Mouse (Mus musculus) urinary bladder, adult 18-20 months (tissue): ENCODE results near the gene Ssbp4.

Experiments used
- DNase-seq, 2 experiments: peaks; one replicate each; pipeline ENCODE4 v3.0.0; 2022; ENCODE audit warnings: low spot score in 2 of 2, mixed read lengths in 2 of 2

The Ssbp4 gene

DNA sequence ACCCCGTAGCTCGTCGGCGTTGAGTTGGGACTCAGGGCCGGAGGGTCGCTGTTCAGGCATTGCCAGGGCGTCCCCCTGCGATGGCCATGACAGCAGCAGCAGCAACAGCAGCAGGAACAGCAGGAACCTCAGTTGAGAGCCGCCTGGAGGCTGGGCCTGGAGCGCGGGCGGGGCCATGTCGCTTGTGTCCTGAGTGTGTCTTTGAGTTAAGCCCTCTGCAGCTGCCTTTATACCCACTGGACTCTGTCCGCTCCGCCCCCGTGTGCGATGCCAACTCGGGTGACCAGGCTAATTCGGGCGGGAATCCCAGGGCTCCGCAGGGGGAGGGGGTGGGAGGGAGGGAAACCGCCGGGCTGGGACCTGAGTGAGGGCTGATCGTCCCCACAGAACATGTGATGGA lies 22.8 kb upstream of the Ssbp4 start:
- no peak for DNase-seq

DNA sequence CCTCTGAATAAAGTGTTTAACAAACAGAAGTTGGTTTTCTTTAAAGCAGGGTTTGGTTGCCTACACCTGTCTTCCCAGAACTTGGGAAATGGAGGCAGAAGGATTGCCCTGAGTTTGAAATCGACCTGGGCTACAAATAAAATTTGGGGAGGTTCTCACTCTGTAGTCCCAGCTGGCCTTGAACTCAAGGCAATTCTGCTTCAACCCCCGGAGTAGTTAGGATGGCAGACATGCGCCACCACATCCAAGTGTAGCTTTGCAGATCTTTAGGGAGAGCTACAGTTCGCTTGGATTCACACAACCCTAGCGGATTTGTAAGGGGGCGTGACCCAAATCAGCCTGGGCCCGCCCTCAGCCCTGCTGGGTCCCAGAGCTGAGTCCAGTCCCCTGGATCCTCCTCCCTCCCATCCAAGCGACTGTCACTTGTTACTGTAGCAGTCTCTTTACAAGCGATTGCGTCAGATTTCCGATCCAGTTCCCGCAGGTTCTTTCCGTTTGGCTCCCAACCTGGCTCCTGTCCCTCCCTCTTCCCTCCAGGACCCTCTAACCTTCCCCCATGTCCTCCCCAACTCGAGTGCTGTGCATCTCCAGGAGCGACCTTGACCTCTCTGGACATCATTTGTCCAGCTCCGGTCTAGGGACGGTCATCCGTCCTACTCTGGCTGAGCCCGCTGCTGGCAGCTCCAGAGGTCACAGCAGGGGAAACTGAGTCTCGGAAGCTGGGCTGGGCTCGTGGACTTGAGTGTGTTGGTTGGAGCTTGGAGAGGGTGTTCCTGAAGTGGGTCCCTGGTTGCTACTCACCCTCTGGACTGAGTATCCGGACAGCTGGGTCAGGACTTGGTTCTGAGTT lies 22.1 kb upstream of the Ssbp4 start:
- DNase-seq, result peak in 1 of 2 experiments; percentile 54

DNA sequence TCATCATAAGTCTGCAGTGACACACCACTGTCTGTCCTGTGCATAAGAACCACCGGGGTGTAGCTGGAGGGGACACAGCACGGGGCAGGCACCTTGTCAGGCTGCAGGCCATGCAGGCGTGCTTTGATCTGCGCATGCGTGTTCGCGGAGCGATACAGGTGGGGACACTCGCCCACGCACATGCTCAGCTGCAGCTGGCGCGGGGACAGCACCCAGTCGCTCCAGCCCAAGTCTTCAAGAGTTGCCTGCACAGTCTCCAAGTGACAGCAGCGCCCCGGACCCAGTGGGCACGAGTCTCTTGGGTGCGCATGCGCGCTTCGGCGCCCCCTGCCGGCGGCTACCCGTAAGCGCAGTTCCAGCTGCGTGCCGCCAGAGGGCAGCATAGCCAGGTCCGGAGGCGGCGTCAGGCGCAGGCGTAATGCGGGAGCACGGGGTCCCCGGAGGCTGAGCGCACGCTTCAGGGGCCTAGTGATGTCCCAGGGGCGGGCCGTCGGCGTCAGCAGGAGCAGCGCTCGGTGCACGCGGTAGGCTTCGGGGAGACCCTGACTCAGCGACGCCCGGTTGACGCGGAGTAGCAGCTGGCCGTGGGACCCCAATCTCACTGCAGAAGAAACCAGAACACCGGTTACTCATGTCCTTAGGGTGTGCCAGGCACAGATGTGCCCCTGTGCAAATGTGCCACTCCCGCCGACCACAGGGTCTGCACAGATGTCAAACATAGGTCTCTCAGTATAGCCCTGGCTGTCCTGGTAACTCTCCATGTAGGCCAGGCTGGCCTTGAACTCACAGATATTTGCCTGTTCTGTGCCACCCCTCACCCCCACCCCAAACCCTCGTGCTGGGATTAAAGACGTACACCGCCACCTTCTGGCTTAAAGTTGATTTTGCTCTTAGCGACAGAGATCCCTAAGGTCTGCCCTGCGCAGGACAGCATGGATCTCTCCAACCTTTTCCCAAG lies 21.2 kb upstream of the Ssbp4 start:
- peak; percentile 76 to 89 for DNase-seq

DNA sequence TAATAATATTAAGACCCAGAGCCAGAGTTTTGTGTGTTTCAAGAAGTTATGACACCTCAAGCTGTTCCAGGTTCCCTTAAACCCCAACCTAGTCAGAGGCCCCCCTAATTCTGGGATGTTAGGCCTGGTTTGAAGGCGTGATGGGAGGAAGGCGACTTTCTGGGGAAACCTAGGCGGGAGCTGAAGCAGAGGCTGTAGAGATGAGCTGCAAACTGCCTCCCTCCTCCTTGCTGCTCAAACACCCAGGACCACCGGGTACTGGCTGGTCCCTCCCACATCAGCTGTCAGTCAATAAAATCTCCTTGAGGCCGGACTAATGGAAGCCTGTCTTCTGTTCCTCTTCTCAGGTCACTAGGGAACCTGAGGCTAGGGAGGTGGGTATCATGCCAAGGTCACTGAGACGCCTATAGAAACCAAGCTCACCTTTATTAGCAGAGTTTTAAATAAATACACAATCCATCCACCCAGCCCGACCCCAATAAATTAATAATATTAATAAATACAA lies 20.4 kb upstream of the Ssbp4 start:
- DNase-seq, result no peak

DNA sequence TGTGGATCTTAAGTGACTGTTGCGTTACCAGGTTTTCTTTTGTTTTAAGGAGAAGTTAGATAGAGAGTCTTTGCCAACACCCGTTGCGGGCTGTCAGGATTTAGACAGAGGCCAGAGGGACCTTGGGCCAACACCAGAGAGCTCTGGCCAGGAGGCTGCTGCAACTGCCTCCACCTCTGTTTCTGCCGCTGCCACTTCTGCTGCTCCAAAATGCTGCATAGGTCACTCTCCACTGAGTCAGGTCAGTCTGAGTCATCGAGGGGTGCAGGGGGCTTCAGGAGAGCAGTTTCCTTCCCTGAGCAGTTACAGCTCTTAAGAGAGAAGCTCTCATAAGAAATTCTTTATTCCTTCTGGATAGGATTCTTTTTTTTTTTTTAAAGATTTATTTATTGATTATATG lies 18.4 kb upstream of the Ssbp4 start:
- DNase-seq, result no peak

DNA sequence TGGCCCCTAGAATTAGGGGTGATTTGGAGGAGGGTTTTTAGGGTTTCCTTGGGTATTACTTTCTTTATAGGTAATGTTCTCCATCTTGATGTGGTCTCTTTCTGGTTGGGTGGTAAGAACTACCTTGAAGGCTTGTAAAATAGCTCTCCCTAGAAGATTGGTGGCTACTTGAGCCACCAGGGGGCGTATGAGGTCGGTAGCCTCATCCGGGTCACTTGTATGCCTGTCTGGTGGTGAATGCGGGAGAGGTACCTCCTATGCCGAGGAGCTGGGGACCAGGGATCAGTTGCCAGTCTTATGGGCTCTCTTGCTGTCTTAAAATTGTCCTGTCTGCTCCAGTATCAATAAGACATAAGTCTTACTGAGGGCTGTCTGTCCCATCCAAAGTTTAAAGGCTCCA lies 16.4 kb upstream of the Ssbp4 start:
- no peak for DNase-seq

DNA sequence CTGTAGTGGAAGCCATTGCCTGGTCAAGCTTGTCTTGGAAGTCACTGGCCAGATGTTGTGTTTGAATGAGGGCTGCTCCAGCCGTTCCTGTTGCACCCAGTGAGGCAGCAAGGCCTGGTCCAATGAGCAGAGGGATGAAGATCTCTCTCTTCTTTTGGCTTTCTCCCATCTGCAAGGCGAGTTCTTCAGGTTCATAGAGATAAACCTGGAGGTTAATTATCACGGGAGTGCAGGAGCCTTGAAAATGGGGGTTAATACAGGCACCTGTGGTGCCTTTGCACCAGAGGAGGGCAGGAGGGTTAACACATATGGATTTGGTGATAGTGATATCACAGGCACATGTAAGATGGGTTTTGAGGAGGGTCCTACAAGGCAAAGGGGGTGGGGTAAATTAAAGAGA lies 13.5 kb upstream of the Ssbp4 start:
- no peak for DNase-seq

DNA sequence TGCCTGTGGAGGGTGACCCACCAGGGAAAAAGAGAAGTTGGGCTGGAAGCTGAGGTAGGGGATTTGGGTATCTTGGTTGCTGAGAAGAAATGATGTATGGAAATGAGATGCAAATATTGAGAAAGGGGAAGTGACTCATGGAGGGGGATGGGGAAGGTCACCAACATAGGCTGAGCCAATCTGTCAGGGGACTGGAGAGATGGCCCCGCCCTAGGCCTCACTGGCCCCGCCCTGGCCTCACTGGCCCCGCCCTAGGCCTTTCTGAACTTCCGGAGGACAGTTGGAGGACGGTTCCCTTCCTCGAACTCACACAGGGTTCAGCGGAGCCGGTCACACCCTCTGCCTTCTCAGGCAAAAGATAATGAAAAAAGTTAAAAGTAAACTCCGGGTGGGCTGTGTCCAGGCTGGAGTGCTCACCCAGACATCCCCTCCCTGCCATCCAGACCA lies 10.2 kb upstream of the Ssbp4 start:
- no peak for DNase-seq

DNA sequence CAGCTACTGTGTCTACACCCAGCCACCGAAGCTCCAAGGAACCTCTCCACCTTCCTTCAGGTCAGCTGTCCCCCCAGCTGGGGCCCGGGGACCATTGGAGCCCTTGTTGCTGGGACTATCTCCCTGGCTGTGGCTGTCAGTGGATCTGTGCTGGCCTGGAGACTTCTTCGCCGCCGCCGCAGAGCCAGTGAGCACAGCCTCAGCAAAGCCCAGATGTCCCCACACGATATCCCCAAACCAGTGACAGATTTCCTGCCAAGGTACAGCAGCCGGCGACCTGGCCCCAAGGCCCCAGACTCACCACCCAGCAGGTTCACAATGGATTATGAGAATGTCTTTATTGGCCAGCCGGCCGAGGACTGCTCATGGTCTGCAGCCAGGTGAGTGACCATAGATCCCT lies 9.3 kb upstream of the Ssbp4 start:
- no peak for DNase-seq

DNA sequence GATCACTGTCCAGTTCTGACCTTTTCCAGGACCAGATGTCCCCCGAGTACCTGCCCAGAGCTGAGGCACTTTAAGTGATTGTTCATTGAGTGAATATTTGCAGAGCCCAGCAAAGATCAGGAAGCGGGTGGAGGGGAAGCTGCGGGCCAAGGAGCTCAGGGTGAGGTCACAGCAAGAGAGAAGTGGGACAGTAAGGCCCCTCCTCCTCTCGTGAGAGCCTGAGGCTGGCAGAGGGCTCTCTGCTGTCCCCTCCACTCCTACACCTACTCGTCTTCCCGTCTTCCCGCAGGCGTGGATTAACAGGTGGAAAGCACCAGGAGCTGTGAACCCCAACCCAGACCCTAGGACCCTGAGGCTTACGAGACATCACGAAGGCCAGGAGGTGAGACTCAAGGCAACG lies 8.0 kb upstream of the Ssbp4 start:
- no peak for DNase-seq

DNA sequence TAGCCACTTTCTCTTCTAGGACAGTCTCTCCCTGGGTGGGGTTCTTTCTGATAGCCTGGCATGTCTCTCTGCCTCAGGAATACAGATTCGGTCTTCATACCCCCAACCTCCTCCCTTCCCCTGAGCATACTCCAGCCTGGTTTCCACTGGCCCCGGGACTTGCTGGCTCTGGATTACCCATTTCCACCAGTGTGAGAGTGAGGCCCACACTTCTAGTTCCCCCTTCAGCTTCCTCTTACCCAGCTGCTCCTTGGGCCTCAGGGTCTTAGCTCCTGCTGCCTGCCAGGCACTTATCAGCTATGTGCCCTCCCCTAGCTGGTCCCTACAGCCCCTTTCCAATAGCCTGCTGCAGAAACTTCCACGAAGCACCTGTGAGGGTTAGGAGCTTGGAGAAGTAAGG lies 7.2 kb upstream of the Ssbp4 start, which contains the start of gene Lrrc25:
Gene Lrrc25, plus strand, starts transcription at position 262 of the 400 bp plus-strand sequence.
- no peak for DNase-seq

DNA sequence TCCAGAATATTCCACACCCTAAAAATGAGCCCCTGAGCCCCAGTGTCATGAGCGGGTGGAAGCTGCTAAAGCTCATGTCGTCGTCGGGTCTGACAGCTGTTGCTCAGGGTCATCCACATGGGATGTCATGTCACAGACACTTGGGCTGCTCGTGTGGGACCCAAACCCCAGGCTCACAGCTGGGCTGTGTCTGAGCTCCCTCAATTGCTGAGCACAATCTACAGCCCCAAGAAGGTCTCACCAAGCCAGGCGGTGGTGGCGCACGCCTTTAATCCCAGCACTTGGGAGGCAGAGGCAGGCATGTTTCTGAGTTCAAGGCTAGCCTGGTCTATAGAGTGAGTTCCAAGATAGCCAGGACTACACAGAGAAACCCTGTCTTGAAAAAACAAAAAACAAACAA lies 6.6 kb upstream of the Ssbp4 start:
- no peak for DNase-seq

DNA sequence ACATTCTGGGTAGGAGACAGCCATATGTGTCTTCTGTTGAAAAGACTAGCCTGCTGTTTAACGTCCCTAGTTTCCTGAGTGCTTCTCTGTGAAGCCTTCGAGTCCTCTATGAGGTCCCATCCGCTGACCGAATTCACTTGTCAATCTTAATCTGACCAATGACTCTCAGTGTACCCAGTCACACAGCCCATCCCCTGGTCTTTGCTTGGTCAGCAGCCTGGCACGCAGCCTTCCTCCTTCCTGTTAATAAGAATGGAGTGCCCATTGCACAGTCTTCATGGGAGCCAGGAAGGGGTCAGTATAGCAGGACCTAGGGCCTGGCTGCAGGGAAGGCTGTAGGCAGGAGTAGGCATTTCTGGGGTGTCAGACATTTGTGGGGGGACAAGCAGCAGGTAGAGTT lies 5.8 kb upstream of the Ssbp4 start:
- DNase-seq, result no peak

DNA sequence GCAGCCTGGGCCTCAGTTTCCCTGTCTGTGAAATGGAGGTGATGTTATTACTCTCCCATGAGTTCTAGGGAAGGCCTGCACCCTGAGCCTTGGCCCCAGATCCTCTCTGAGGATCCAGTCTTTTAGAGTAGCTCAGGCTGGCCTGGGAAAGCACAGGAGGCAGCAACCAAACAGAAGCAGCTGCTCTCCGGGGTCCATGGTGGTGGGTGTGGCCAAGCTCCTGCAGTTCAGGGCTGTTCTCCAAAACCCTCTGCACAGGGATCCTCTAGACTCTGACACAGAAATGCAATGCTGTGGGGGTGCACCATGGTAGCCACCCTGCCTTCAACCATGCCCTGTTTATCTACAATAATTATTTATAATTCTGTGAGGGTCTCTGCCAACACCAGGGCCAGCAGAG lies 5.1 kb upstream of the Ssbp4 start:
- no peak for DNase-seq

DNA sequence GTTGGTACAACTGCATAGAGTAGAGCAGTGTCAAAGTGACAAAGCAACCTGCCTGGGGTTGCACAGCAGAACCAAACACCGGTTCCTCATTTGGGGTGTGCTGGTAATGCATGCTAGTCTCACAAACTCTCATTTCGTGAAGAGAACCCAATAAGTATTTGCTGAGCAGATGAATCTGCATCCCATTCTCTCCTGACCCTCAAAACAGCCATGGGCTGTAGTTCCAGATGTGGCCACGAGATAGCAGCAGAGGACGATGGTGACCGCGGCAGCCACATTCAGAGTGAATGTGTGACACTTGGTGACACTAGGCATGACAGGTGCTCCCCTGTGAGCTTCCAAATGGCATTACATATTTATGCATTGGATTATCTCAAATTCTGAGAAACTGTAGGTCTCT lies 3.2 kb upstream of the Ssbp4 start:
- peak; percentile 69 to 85 for DNase-seq

DNA sequence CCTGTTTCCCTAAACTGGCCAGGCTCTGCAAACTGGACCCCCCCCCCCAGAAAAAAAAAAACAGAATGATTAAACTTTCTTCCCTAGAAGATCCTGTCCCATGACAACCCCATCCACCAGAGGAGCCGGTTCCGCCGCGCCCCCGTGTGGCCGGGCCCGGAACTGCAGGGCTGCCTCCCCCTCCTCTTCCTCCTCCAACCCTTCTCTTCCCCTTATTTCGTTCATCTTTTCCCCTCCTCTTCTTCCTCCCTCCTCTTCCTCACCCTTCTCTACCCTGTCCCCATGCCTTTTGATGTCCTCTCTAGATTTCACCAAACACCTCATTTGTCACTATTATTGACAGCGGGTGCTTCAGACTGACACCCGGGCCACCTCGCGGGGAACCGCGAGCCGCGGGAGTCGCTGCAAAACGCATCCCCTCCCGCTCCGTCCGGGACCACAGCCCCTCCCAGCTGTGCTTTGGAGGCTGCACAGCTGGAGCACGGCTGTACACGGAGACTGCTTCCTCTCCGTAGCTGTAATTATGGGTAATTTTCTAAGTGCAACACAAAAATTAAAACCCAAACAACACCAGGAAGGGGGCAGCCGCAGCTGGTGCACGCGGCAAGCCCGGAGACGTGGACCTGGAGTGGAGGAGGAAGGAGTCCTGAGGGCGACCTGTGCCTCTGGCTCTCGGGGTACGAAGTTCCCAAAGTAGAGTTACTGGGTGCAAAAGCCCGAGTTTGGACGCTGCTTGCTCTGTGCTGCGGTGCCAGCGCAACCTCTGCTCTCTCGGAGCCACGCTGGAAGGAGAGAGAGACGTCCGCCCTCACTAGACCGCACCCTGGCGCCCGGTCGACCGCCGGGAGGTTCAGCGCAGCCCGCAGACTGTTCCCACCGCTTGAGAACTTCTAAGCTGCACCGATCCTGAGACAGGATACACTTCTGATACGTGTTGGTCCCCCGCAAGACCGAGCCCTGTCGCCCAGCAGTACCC lies 2.4 kb upstream of the Ssbp4 start:
- DNase-seq, result peak; percentile 73 to 77

DNA sequence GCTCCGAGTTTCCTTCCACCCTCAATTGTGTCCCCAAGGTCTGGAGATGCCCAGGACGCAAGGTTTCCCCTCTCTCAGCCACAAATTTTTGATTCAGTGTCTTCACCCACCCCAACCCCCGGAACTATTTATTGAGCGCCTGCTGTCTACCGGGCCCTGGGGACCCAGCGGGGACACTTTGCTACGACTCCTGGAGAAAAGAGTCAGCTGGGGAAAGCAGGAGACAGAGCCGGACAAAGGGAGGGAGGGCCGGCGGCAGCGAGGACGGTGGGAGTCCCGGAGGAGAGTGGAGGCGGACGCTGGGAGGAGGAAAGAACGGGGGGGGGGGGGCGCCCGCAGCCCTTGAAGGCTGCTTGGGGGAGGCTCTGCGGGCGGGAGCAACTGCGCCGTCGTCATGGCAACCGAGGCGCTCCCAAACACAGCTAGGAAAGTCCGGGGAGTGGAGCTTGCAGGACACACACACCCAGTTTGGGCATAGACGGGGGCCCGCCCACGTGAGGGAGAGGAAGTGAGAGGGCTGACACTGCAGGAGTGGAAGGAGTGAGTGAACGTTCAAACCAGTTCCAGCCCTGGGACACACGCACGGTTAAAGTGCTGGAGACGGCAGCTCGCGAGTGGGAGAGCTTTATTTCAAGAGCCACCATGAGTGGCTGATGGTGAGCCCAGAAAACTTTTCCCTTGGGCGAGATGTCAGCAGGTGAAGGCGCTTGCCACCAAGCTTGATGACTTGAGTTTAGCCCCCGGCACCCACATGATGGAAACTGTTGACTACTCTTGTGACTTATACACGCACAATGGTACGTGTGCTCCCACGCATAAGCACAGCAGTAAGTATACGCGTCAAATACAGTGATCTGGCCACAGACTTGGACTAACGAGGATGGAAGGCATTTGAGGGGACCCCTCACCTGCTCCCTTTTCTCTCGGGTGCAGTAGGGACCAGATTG lies 1.4 kb upstream of the Ssbp4 start:
- DNase-seq, result peak; percentile 66 to 91

DNA sequence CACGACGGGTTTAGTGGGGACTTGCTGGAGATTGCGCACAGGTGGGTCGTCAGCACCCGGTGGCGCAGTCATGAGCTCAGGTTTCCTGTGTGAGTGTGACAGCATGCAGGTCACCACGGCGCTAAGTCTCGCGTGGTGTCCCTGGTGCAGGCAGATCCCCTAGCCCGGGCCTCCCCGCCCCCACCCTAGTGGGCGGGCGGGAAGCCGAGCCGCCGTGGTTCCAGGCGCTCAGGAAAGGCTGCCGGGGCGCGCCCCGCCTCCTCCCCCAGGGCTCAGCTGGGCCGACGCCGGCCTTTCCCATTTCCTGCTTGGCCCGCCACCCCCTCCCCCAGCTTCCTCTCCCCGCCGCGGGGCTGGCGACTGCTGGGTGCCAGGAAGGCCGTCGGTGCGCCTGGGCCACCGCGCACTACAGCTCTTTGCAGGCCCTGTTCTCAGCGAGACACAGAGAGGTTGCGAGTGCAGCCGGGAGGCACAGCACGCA lies 736 bp upstream of the Ssbp4 start:
- peak; percentile 74 to 83 for DNase-seq

DNA sequence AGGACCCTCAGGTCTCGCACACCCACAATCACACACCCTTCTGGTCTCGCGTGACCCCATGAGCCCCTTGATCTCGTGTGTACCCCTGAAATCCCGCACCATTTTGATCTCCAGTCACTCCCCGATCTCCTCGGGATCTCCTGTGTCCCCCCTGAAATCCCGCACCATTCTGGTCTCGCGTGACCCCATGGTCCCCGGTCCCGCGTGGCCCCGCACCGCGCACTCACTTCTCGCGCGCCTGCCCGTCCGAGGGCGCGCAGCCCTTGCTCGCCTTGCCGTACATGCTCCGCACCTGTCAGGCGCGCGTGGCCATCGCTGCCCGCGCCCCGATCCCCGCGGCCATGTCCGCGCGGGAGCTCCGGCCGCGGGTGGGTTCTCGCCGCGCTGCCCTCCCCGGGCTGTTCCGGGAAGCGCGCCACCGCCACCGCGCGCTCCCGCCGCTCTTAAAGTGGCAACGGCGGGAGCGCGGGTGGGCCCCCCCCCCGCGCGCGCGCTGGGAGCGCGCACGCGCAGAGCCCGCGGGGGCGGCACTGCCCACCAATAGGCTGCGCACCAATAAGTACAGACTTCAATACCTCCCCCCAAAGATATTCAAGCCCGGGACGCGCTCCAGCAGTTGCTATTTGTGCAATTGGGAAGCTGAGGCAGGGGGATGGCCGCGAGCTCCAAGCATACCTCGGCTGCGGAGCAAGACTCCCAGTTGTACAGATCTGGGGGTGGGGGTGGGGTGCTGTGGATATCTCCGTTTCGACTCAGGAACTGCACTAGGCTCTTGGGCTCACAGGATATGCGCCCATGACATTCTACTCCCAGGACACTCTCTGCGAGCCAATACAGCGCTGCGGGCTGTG lies 549 bp downstream of the Ssbp4 start:
- no peak for DNase-seq
